37 mouse cellular contexts compared by ENCODE assay signal in genomic region chr4:154096111-154096510, GRCm38 (mm10). TPM values are rescaled to one million over a fixed set of nuclear protein-coding genes. Genes with fewer than 3 reads are reported as not detected.
"Had no signal": no experiment of that assay in that cellular context is flagged by ENCODE, and none has a peak within 500 bp of the region (broad histone marks: within the 10 kb centered on the region; RNA-seq: fewer than 3 reads in every experiment).

No protein-coding gene starts in this region.

- H3K27ac ChIP-seq: heart, embryonic 10.5 days; hindbrain, embryonic 10.5 days; hindbrain, embryonic 12.5 days; hindbrain, embryonic 14.5 days; intestine, embryonic 15.5 days; layer of hippocampus, adult 2 months; limb, embryonic 13.5 days; limb, embryonic 15.5 days; liver, embryonic 12.5 days; liver, embryonic 14.5 days had no signal

- H3K4me3 ChIP-seq: heart, embryonic 10.5 days; heart, embryonic 12.5 days; hindbrain, embryonic 10.5 days; hindbrain, embryonic 12.5 days; intestine, embryonic 15.5 days; layer of hippocampus, adult 2 months; limb, embryonic 13.5 days; limb, embryonic 15.5 days; liver, embryonic 12.5 days had no signal

- H3K36me3 ChIP-seq: heart, embryonic 10.5 days; heart, embryonic 12.5 days; hindbrain, embryonic 10.5 days; hindbrain, embryonic 12.5 days; intestine, embryonic 15.5 days; limb, embryonic 13.5 days; limb, embryonic 15.5 days; liver, embryonic 12.5 days had no signal

- H3K9ac ChIP-seq: heart, embryonic 12.5 days; hindbrain, embryonic 12.5 days; hindbrain, embryonic 14.5 days; intestine, embryonic 15.5 days; limb, embryonic 13.5 days; limb, embryonic 15.5 days; liver, embryonic 12.5 days; liver, embryonic 14.5 days had no signal

- DNase-seq: gastrocnemius, postnatal 10 days; gastrocnemius, postnatal 25 days; heart, adult 18-20 months; heart, postnatal 10 days; heart, postnatal 4 days; kidney, adult 18-20 months; kidney, adult 8-10 months; kidney, postnatal 10 days; kidney, postnatal 25 days; kidney, postnatal 4 days; layer of hippocampus, postnatal 36 days; left cerebral cortex, postnatal 4 days had no signal

- H3K27me3 ChIP-seq: intestine, embryonic 15.5 days had no signal

- H3K4me1 ChIP-seq: heart, embryonic 10.5 days; heart, embryonic 12.5 days; intestine, embryonic 15.5 days; limb, embryonic 13.5 days; liver, embryonic 12.5 days had no signal

- H3K9me3 ChIP-seq: heart, embryonic 10.5 days; heart, embryonic 12.5 days; hindbrain, embryonic 10.5 days; hindbrain, embryonic 12.5 days; intestine, embryonic 15.5 days; limb, embryonic 13.5 days; limb, embryonic 15.5 days; liver, embryonic 12.5 days had no signal

- ATAC-seq: hindbrain, embryonic 16.5 days; inflammation-experienced regulatory T-cells, adult 6 months; intestine, embryonic 15.5 days; intestine, postnatal 0 days had no signal

RNA-seq across cellular contexts. Expression of gene Trp73, which starts 43.9 kb away (rescaled TPM):
- total RNA-seq: gastrocnemius, postnatal 10 days; granulocyte monocyte progenitor cell, adult 5-6 weeks; heart, adult 8-10 months; heart, postnatal 25 days; heart, postnatal 4 days; liver, adult 2 months had no signal
- polyA plus RNA-seq: liver, adult 2 months had no signal

RNA-seq across cellular contexts. Expression of gene Ccdc27, which starts 53.6 kb away (rescaled TPM):
- total RNA-seq: gastrocnemius, postnatal 10 days; gastrocnemius, postnatal 25 days; gastrocnemius, postnatal 4 days; granulocyte monocyte progenitor cell, adult 5-6 weeks; heart, adult 18-20 months; heart, adult 8-10 months; heart, postnatal 10 days; heart, postnatal 25 days; heart, postnatal 4 days; left cerebral cortex, adult 18-20 months; left cerebral cortex, postnatal 25 days; liver, adult 2 months had no signal
- polyA plus RNA-seq: heart, embryonic 10.5 days; heart, embryonic 14.5 days; heart, embryonic 16.5 days; hindbrain, embryonic 10.5 days; hindbrain, embryonic 12.5 days; hindbrain, embryonic 14.5 days; hindbrain, embryonic 16.5 days; inflammation-experienced regulatory T-cells, adult 6 months; intestine, embryonic 15.5 days; kidney, embryonic 14.5 days; limb, embryonic 11.5 days; limb, embryonic 13.5 days; limb, embryonic 15.5 days; liver, adult 2 months; liver, embryonic 14.5 days had no signal
